Mouse (Mus musculus): Measurements from ENCODE around the gene Pcgf3. TPM values are rescaled to one million over a fixed set of nuclear protein-coding genes. Genes with fewer than 3 reads are reported as not detected.

The Pcgf3 gene
- total RNA-seq (2021), result 10 to 100 TPM; 57.2 to 60.4 TPM
- long read RNA-seq, experiment 1, full-length matches to known transcripts, result 8 of 16 reads
- long read RNA-seq, experiment 1, partial matches to known transcripts, result 8 of 16 reads
- long read RNA-seq, experiment 1, other reads (novel, unspliced or antisense), result 0 of 16 reads
- long read RNA-seq, experiment 2, full-length matches to known transcripts, result 5 of 22 reads
- long read RNA-seq, experiment 2, partial matches to known transcripts, result 2 of 22 reads
- long read RNA-seq, experiment 2, other reads (novel, unspliced or antisense), result 15 of 22 reads

- DNase-seq (ENCODE audit: low spot score in 2 of 2), result peak; percentile 97 to 98
Observed at GRCm38 (mm10) chr5:108461082-108462065, at the start of gene Pcgf3. Gene Pcgf3, plus strand, starts transcription at chr5:108461232.

GRCm38 (mm10) chr5:108414711-108415110, 46.3 kb upstream of the Pcgf3 start:
- DNase-seq (ENCODE audit: low spot score in 2 of 2), result no peak

- no peak for DNase-seq (ENCODE audit: low spot score in 2 of 2)
Observed at GRCm38 (mm10) chr5:108422741-108423140, 38.3 kb upstream of the Pcgf3 start.

DNA sequence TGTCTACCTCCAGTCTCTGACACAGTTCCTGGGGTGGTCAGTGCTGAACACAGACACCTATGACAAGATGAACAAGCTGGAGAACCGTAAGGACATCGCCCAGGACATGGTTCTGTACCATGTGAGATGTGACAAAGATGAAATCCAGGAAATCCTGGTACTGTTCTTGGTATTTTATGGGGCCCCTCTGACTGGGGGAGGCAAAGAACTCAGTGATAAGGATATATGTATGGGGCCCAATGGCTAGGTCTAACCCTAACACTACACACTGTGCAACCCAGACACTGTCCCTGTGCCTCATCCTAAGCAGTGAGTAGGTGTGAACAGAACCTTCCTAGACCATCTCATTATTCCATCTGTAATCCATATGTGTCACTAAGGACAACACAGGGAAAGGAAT, 37.6 kb upstream of the Pcgf3 start:
- no peak for DNase-seq (ENCODE audit: low spot score in 2 of 2)

GRCm38 (mm10) chr5:108427186-108427585, 33.8 kb upstream of the Pcgf3 start:
- DNase-seq (ENCODE audit: low spot score in 2 of 2), result peak; percentile 40 to 66

DNA sequence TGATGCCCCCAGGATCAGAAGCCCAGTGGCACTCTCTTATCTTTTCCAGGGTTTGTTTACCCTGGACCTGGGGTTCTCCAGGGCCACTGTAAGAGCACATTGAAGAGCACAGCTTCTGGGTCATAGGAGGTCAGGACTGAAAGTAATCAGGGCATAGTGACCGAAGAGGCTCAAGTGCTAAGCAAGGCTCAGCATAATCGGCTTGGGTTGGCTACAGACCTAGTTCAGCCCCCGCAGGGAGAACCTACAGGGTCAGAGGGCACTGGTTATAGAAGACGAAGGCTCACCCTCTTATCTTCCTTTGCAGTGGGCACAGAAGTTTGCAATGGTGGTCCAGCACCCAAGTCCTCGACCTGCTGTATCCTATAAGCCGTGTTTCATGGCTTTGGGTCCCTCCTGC, 29.8 kb upstream of the Pcgf3 start:
- no peak for DNase-seq (ENCODE audit: low spot score in 2 of 2)

DNA sequence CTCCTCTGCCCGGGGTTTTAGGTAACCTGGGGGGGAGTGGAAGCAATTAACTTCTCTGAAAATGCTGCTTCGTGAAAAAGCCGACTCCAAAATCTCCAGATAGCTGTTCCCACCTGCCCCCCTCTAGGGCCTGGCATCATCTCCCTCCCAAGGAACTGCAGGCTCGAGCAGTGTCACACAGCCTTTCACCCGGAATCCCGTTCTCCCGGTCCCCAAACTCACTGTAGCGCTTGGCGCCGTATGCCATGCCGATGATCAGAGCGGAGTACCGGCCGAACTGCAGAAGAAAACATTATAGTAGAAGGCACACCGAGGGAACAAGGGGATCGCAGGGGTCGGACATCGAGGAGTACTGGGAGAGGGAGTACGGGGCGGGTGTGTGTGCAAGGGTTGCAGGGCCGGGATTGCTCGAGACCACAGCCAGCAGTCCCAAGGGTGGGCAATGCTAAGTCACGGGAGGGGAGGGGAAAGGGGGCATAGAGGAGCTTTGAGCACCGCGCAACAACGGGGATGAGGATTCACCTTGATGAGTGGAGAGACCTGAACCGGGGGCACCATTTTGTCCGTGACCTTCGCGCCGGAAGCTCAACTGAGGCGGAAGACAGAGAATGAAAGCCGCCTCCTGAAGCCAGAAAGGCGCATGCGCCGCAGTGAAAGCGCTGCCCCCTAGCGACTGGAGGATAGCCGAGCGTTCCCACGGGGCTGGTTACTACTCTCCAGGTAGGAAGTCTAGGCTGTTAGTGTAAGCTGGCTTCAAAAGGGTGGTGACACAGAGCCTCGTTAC, 27.0 kb upstream of the Pcgf3 start, which contains the start of gene Atp5k:
Atp5k (minus strand) TSS at position 645 of the 784 bp plus-strand sequence.
- DNase-seq (ENCODE audit: low spot score in 2 of 2), result peak; percentile 91 to 96

- no peak for DNase-seq (ENCODE audit: low spot score in 2 of 2)
Observed at GRCm38 (mm10) chr5:108436101-108436500, 24.9 kb upstream of the Pcgf3 start.

- no peak for DNase-seq (ENCODE audit: low spot score in 2 of 2)
Observed at GRCm38 (mm10) chr5:108446973-108447372, 14.1 kb upstream of the Pcgf3 start.

DNA sequence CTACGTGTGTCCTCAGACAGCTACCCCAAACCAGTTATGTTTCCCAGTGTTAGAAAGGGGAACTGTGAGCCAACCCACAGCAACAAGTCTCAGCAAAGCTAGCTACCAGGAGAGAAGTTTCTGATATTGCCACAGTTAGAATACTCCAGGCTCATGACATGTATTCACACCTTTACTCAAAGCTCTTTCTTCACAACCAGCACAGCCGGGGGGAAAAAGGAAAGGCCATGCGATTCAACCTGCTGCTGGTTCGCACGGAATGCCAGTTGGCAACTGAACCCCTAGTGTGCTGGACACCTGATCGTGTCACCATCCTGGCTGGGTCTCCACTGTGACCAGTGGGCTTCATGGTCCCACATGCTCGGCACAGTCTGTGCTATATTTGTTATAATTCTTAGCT, 13.2 kb upstream of the Pcgf3 start:
- DNase-seq (ENCODE audit: low spot score in 2 of 2), result no peak

DNA sequence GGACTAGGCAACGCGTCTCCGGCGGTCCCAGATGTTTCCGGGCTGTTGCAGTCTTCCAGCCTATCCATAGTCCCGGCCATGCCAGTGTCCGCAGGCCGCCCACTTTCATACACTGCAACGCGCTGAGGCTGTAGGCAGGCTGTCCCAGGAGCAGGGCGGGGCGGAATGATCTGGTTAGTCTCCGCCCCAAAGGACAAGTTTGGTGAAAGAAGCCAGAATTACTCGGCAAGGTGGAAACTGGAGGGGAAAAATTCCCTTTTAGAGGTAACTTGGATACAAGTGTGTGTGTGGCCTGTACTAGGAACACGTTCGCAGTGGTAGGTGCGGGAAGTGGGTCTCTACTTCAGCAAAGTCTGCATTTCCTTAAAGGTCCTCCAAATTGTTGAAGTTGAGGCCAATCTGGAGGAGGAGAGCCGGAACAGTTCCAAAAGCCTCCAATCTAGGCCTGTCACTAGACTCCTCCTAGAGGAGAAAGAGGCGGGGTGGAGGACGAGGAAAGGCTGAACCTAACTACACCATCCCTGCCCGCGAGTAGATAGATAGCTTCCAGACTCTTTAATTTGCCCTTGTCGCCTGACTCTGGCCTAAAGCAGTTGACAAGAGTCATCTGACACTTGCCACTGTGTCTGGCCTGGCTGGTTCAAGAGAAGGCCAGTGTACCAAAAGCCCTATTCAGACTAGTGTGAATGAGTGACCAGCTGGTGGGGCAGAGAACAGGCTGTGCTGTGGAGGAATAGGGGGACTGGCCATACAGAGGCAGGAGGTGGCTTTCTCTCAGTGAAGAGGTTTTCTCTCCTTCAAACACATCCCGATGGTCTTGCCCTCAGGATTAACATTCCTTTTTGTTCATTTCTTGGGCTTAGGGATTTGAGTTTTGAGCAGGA, 12.0 kb upstream of the Pcgf3 start, which contains the start of gene Mfsd7a:
Mfsd7a (minus strand) TSS at position 107 of the 884 bp plus-strand sequence.
- no peak for DNase-seq (ENCODE audit: low spot score in 2 of 2)

GRCm38 (mm10) chr5:108450837-108451540, 10.0 kb upstream of the Pcgf3 start:
- DNase-seq (ENCODE audit: low spot score in 2 of 2), result no peak

GRCm38 (mm10) chr5:108451611-108452010, 9.4 kb upstream of the Pcgf3 start:
- DNase-seq (ENCODE audit: low spot score in 2 of 2), result no peak

GRCm38 (mm10) chr5:108452422-108452821, 8.6 kb upstream of the Pcgf3 start:
- no peak for DNase-seq (ENCODE audit: low spot score in 2 of 2)

GRCm38 (mm10) chr5:108454094-108454493, 6.9 kb upstream of the Pcgf3 start:
- no peak for DNase-seq (ENCODE audit: low spot score in 2 of 2)

GRCm38 (mm10) chr5:108458706-108459105, 2.3 kb upstream of the Pcgf3 start:
- DNase-seq (ENCODE audit: low spot score in 2 of 2), result no peak

DNA sequence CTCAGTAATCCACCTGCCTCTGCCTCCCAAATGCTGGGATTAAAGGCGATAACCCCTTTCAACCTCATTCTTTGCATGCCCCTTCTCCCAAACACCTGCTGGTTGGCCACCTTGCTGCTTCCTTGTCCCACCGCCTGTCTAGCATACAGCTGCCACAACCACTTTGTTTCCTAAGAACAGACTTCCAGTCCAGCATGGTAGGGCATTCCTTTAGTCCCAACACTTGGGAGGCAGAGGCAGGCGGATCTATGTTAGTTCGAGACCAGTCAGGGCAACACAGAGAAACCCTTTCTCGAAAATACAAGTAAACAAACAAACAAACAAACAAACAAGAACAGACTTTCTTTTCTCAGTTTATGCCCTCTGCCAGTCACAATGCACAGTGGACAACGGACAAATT, 571 bp upstream of the Pcgf3 start:
- DNase-seq (ENCODE audit: low spot score in 2 of 2), result no peak

- no peak for DNase-seq (ENCODE audit: low spot score in 2 of 2)
Observed at GRCm38 (mm10) chr5:108462446-108462845, 1.4 kb downstream of the Pcgf3 start.

DNA sequence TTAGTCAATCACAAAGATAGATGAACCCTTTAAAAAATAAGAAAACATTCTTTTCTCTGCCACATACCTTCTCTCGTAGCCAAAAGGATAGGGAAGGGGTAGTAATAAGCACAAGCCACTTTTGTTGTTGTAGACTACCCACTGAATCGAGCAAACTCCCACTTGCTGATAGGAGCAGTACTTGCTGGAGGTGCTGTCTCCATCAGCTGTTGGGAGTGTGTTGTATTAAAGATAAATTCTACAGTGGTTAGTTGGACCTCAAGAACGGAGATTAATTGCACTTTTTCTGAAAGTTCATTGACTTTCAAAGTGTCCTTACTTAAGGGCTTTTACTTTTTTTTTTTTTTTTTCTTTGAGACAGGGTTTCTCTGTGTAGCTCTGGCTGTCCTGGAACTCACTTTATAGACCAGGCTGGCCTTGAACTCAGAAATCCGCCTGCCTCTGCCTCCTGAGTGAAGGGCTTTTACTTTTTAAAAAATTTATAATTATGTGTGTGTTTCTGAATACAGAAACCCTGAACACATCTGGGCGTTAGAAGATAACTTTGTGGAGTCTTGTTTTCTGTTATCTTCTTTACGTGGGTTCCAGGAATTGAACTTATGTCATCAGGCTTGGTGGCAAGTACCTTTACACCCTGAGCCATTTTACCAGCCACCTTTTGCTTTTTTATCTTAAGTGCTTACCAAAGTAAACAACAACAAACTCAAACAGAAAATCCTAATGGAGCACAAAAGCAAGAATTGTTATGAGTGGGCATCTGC, 4.3 kb downstream of the Pcgf3 start:
- DNase-seq (ENCODE audit: low spot score in 2 of 2), result no peak
